Mouse (Mus musculus) intestine, embryonic 15.5 days (tissue): ENCODE results near the gene Ankfn1. TPM values are rescaled to one million over a fixed set of nuclear protein-coding genes. Genes with fewer than 3 reads are reported as not detected.

ENCODE experiments used
- ATAC-seq: fragments of 200-750 bp; cut with Nextera tagmentation; 2 replicates; pipeline ENCODE4 v1.8.0; 2017; ENCODE audit warnings: moderate TSS enrichment, moderate library complexity
- H3K27ac ChIP-seq: fragments of 300-500 bp; sonication (generic); 2 replicates; pipeline ENCODE4 v1.5.1; 2015; ENCODE audit warnings: mild to moderate bottlenecking, inconsistent platforms
- H3K27me3 ChIP-seq: fragments of 300-500 bp; sonication (generic); replicated peaks from 2 replicates; pipeline ENCODE4 v1.6.1; 2015; ENCODE audit warnings: inconsistent platforms
- H3K36me3 ChIP-seq: fragments of 300-500 bp; sonication (generic); 2 replicates; pipeline ENCODE4 v1.6.1; 2015; ENCODE audit warnings: inconsistent platforms
- H3K4me1 ChIP-seq: fragments of 300-500 bp; sonication (generic); replicated peaks from 2 replicates; pipeline ENCODE4 v1.6.1; 2015; ENCODE audit warnings: inconsistent platforms
- H3K4me2 ChIP-seq: fragments of 300-500 bp; sonication (generic); replicated peaks from 2 replicates; pipeline ENCODE4 v1.6.1; 2015; ENCODE audit warnings: mild to moderate bottlenecking, inconsistent platforms
- H3K4me3 ChIP-seq: fragments of 300-500 bp; sonication (generic); replicated peaks from 2 replicates; pipeline ENCODE4 v1.5.1; 2015; ENCODE audit warnings: inconsistent platforms
- H3K9ac ChIP-seq: fragments of 300-500 bp; sonication (generic); 2 replicates; pipeline ENCODE4 v1.6.1; 2015; ENCODE audit warnings: inconsistent platforms
- H3K9me3 ChIP-seq: fragments of 300-500 bp; sonication (generic); 2 replicates; pipeline ENCODE4 v1.6.1; 2016; ENCODE audit warnings: inconsistent platforms
- WGBS: fragments of 180-500 bp; shearing (Covaris S2); methylation state at CpG from one replicate; pipeline ENCODE4 v1.1.7; 2015; 5-methylcytosine and 5-hydroxymethylcytosine counted together
- polyA plus RNA-seq: library from polyadenylated mRNA; unstranded; fragments of >200 nt; fragmentation: Nextera tagmentation; extraction: Ambion mirVana; gene quantifications from 2 replicates; pipeline ENCODE4 v1.2.1, GENCODE M21; 2015

Ankfn1 gene
- polyA plus RNA-seq, 1 experiment from 2014 or later = 0.11 TPM

DNA sequence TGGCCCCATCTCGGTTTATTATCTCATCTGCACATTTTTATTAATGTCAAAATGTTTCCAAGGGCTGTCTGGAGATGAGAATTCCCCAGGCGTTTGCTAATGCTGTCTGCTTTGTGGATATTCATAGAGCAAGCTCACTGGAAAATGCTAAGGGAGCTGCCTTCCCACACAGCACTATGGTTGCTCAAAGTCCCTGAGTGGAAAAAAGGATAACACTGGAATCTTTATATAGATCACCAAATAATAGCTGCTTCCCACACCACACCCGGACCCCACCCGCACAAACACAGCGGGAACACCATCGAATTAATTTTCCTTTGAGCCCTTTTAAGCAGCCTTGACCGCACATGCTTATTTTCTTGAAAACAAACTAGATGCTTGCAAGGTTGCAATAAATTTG, 169.4 kb downstream of the Ankfn1 start:
- no peak overlapping the region for H3K27ac ChIP-seq
- H3K36me3 ChIP-seq = no peaks in the 10 kb centered on the region
- WGBS = 62% methylated on average over 7 of the region's 7 CpGs
- no peak overlapping the region for H3K4me3 ChIP-seq
- ATAC-seq = no peak
- no peak overlapping the region for H3K4me2 ChIP-seq
- no peaks in the 10 kb centered on the region for H3K9me3 ChIP-seq
- H3K27me3 ChIP-seq = no peaks in the 10 kb centered on the region
- no peak overlapping the region for H3K9ac ChIP-seq
- H3K4me1 ChIP-seq = no peaks in the 10 kb centered on the region

DNA sequence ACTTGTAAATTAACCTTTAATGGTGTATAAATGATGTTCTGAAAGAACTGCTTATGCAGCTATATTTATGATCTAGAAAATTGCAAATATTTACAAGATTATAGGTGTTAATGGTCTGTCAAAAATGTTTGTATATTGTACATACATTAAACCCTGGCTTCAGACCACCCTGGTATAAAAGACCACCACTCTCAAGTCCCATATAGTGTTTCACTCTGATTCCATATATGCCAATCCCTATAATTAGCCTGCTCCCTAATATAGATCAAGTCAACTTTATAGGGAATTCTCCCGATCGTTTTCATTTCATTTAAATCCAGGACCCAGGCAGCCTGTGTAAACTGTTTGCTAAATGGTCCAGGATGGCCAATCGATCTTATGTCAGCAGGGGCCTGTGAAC, 170.2 kb downstream of the Ankfn1 start:
- Histone ChIP-seq H3K9me3 (no peaks in the 10 kb centered on the region), H3K36me3 (no peaks in the 10 kb centered on the region), H3K4me2 (no peak overlapping the region), H3K9ac (no peak overlapping the region), H3K27me3 (no peaks in the 10 kb centered on the region), H3K27ac (no peak overlapping the region), H3K4me3 (no peak overlapping the region), H3K4me1 (no peaks in the 10 kb centered on the region)
- WGBS = 42% methylated on average over 3 of the region's 3 CpGs
- no peak for ATAC-seq

DNA sequence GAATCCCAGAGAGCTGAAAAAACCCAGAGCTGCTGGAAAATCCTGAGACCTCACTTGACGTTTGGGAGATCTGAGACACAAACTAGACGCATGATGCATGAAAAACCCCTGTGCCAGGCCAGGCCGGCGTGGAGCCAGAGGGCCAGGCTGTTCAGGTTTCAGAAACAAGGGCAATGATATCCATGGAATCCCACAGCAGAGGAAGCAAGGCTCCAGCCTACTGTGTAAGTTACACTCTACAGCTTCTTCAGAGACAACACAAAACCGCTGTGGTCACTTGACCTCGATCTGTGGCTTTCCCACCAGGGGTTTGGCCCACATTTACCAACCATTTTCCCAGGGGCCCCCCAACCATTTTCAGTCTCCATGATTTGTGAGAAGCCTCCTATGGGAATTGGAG, 171.1 kb downstream of the Ankfn1 start:
- Histone ChIP-seq H3K27me3 (no peaks in the 10 kb centered on the region), H3K36me3 (no peaks in the 10 kb centered on the region), H3K9ac (no peak overlapping the region), H3K4me3 (no peak overlapping the region), H3K9me3 (no peaks in the 10 kb centered on the region), H3K4me1 (no peaks in the 10 kb centered on the region), H3K4me2 (no peak overlapping the region), H3K27ac (no peak overlapping the region)
- 63% methylated on average over 6 of the region's 6 CpGs for WGBS
- no peak for ATAC-seq

DNA sequence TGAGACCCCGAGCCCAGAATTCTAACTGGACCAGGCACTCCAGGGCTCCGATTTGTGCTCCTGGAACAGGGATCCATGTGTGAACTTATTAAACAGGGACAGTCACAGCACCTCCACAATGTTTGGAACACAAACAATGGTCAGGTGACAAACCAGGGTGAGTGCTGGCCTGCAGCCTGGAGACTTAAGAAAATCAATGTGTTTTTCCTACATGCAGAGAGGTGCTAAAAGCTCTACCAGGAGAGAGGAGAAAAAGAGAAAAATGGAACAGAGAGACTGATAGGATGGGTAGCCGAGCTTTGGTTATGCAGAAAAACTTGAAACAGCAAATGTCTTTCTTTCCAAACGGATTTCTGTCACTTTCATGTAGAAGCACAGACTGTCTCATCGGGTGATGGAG, 174.5 kb downstream of the Ankfn1 start:
- H3K4me3 ChIP-seq = no peak overlapping the region
- no peaks in the 10 kb centered on the region for H3K36me3 ChIP-seq
- H3K9ac ChIP-seq = no peak overlapping the region
- H3K27me3 ChIP-seq = no peaks in the 10 kb centered on the region
- H3K9me3 ChIP-seq = no peaks in the 10 kb centered on the region
- H3K4me1 ChIP-seq = no peaks in the 10 kb centered on the region
- no peak for ATAC-seq
- 78% methylated on average over 5 of the region's 5 CpGs for WGBS
- H3K27ac ChIP-seq = no peak overlapping the region
- H3K4me2 ChIP-seq = no peak overlapping the region

DNA sequence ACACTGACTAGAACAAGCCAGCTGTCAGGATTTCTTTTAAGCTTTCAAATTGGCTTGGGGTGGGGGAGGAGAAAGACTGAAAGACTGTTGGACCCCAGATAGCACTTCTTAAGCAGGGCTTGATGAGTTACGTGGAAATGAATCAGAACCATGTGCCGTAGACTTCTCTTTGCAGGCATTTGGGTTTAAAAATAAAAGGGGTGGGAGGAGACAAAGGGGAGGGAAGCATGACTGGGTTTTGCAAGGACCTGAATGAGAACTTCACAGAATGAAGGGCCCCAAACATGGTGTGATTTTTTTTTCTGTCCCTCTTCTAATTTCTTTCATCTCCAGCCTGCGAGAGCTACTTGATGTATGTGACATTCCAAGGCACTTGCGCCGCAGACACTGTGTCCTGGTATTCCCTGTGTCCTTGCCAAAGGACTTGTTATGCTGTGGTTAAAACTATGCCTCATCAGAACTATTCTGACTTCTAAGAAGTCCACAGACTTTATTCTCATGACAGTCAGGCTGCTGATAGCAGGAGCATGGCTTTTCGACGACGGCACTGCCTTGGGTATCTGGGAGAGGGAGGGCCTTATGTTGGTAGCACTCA, 176.4 kb downstream of the Ankfn1 start:
- no peaks in the 10 kb centered on the region for H3K36me3 ChIP-seq
- H3K9me3 ChIP-seq = no peaks in the 10 kb centered on the region
- H3K4me2 ChIP-seq = no peak overlapping the region
- H3K27me3 ChIP-seq = no peaks in the 10 kb centered on the region
- 87% methylated on average over 8 of the region's 8 CpGs for WGBS
- H3K27ac ChIP-seq = no peak overlapping the region
- no peak overlapping the region for H3K4me3 ChIP-seq
- H3K9ac ChIP-seq = no peak overlapping the region
- H3K4me1 ChIP-seq = no peaks in the 10 kb centered on the region
- ATAC-seq = no peak

DNA sequence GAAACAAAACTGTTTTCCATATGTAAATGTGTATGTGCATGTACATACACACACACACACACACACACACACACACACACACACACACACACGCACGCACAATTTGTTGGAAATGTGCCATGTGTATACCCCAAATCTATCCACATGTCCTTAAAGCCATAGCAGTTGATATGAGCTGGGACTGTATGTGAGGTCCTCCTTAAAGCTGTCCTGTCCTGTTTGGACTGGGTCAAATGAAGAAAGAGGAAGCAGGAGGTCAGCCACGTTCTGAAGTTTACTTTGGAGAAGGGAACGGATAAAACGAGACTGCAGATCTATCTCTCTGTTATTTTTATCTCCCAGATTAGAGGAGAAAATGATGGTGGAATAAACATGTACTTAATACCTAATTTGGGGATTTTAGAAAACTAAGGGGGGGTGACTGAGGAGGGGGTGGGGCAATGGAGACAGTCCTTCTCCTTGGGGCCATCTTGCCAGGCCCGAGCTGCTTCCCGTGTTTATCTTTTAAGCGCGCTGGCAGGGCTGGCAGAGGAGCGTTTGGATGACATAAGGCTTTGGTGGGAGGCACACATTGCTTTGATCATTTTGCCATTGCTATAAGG, 187.1 kb downstream of the Ankfn1 start:
- H3K9ac ChIP-seq = no peak overlapping the region
- H3K27me3 ChIP-seq = no peaks in the 10 kb centered on the region
- H3K4me1 ChIP-seq = no peaks in the 10 kb centered on the region
- no peak overlapping the region for H3K27ac ChIP-seq
- ATAC-seq = no peak
- no peak overlapping the region for H3K4me2 ChIP-seq
- WGBS = 54% methylated on average over 10 of the region's 10 CpGs
- no peaks in the 10 kb centered on the region for H3K36me3 ChIP-seq
- H3K4me3 ChIP-seq = no peak overlapping the region
- H3K9me3 ChIP-seq = no peaks in the 10 kb centered on the region

DNA sequence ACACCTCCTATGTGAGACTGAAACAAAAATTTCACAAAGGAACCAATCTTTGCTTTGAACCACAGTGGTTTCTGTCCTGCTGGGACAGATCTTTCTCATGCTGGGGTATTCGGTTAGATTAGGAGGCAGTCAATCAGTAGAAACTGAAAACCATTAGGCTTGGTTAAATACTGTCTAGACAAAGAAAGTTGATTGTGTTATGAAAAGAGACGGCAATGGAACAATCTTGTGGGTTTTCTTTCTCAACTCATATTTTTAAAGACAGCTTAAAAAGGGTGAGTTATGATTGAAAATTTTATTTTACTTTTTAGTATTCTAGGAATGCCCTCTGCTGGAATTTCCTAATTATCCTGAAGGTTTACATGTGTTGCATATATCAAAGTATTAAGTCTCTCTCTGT, 191.1 kb downstream of the Ankfn1 start:
- ATAC-seq = no peak
- Histone ChIP-seq H3K4me1 (no peaks in the 10 kb centered on the region), H3K4me3 (no peak overlapping the region), H3K27ac (no peak overlapping the region), H3K36me3 (no peaks in the 10 kb centered on the region), H3K9me3 (no peaks in the 10 kb centered on the region), H3K9ac (no peak overlapping the region), H3K27me3 (no peaks in the 10 kb centered on the region), H3K4me2 (no peak overlapping the region)
- 73% methylated on average over 2 of the region's 2 CpGs for WGBS

DNA sequence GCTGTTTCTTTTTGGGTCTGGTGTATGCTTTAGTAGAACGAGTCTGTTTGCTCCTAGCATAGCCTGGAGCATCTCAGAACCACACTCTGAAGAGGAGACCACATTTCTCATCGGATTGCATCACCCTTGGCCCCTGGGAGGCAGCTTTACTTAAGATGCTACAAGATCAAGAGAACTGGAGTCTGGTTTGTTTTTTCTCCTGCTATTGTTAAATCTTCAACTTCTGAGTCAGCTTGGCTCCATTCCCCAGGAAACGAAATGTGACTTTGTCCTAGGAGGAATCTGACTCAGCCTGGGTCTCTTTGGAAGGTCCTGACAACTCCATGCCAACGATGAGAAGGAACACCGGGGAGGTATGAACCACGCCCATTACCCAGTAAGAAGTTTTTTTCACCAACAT, 197.6 kb downstream of the Ankfn1 start:
- no peak overlapping the region for H3K9ac ChIP-seq
- no peaks in the 10 kb centered on the region for H3K4me1 ChIP-seq

DNA sequence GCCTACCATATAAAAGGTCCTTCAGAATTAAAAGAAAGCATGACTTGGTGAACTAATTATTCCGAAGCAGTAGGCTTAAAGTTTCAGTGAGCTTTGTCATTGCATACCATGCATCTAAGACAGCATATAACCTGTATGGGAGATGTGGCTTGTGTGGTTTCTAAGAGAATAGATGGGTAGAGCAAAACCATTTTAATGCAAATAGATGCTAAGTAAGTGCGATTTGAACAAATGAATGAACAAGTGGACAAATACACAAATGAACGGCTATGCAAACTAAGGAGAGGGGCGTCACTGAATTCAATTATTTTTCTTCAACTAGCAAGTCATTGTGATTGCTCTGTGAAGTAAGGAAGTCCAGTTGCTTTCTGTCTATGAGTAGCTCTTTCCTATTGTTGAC, 198.3 kb downstream of the Ankfn1 start:
- Histone ChIP-seq H3K27ac (no peak overlapping the region), H3K9me3 (no peaks in the 10 kb centered on the region), H3K27me3 (no peaks in the 10 kb centered on the region), H3K9ac (no peak overlapping the region), H3K4me2 (no peak overlapping the region), H3K36me3 (no peaks in the 10 kb centered on the region), H3K4me3 (no peak overlapping the region), H3K4me1 (no peaks in the 10 kb centered on the region)
- 93% methylated on average over 4 of the region's 4 CpGs for WGBS
- no peak for ATAC-seq

More for the DNA sequence above, 197.6 kb downstream of the Ankfn1 start:
- no peak overlapping the region for H3K4me3 ChIP-seq
- H3K27me3 ChIP-seq = no peaks in the 10 kb centered on the region
- ATAC-seq = no peak
- H3K9me3 ChIP-seq = no peaks in the 10 kb centered on the region
- no peak overlapping the region for H3K4me2 ChIP-seq
- 69% methylated on average over 6 of the region's 6 CpGs for WGBS
- H3K36me3 ChIP-seq = no peaks in the 10 kb centered on the region
- H3K27ac ChIP-seq = no peak overlapping the region

DNA sequence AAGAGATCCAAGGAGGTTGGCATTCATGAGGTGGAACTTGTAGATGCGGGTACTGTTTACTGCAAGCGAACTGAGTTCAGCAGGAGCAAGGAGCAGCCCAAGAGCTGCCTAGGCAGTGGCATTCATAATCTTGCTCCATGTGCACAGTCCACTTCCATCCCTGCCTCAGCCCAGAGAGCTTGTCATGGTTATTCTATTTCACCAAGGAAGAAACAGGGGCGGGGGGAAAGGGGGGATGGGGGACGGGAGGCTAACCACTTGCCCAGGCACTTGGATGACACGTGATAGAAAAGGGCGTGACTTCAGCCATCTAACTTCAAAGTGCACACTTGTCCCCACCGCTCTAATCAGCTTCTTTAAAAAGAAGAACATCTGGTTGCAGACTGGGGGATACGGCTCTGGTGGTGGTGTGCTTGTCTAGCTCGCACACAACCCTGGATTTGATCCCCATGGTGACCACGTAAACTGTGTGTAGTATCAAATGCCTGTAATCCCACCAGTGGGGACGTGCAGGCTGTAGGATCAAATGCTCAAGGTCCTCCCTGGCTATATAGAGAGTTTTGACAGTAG, 203.1 kb downstream of the Ankfn1 start:
- 64% methylated on average over 11 of the region's 11 CpGs for WGBS
- Histone ChIP-seq H3K36me3 (no peaks in the 10 kb centered on the region), H3K4me1 (no peaks in the 10 kb centered on the region), H3K27me3 (no peaks in the 10 kb centered on the region), H3K9ac (no peak overlapping the region), H3K4me2 (no peak overlapping the region), H3K4me3 (no peak overlapping the region), H3K9me3 (no peaks in the 10 kb centered on the region), H3K27ac (no peak overlapping the region)
- no peak for ATAC-seq

DNA sequence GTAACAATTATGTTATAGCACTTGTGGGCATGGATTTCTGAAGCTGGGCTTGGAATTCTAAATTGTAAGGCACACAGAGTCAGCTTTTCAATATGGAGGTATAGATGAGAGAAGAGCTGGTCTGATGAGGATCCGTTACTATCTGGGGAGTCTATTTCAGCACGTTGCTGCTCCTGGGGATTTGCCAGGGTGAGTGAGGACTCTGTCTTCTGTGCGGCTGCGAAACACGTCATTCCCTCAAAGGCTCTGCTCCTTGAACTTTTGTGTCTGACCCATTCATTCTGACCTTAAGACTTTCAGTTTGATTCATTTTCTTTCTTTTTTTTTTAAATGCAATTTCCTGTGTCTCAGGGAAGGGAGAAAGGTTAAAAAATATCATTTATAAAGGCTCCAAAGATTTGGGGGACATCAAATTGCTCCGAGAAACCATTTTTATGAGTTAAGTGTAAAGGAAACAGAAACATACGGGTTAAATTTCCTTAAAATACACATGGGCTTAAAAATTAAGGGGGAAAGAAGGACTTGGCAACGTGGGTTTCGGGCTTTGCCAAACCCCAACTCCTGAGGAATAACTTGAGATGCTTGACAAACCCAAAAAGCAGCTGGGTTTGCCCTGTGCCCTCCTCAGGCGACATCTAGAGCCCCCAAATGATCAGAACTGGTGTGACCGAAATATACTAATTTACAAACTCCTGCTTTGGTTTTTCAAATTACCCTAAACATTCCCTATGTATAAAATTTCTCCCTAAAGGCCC, 207.9 kb downstream of the Ankfn1 start:
- Histone ChIP-seq H3K4me3 (no peak overlapping the region), H3K27me3 (no peaks in the 10 kb centered on the region), H3K4me2 (no peak overlapping the region), H3K27ac (no peak overlapping the region), H3K9me3 (no peaks in the 10 kb centered on the region), H3K36me3 (no peaks in the 10 kb centered on the region), H3K9ac (no peak overlapping the region), H3K4me1 (no peaks in the 10 kb centered on the region)
- WGBS = 74% methylated on average over 11 of the region's 11 CpGs
- ATAC-seq = no peak

DNA sequence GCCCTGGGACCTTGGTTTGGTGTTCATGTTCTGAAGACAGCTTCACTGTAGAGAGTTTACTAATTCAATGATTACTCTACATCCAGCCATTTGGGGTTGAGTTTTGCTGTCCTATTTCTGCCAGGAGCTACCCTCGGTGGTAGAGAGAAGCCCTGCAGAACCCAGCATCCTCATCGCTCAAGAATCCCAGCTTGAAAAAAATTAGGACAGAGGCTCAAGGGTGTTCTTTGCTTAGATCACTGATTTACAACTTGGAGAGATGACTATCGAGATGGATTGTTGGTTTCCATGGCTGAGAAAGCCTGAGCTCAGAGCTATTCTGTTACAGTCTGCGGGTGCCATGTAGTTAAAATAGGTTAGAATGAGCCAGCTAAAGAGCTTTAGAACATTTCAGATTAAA, 209.2 kb downstream of the Ankfn1 start:
- H3K36me3 ChIP-seq = no peaks in the 10 kb centered on the region
- no peaks in the 10 kb centered on the region for H3K4me1 ChIP-seq
- H3K9ac ChIP-seq = no peak overlapping the region
- H3K4me3 ChIP-seq = no peak overlapping the region
- H3K4me2 ChIP-seq = no peak overlapping the region
- H3K27ac ChIP-seq = no peak overlapping the region
- H3K27me3 ChIP-seq = no peaks in the 10 kb centered on the region
- 80% methylated on average over 4 of the region's 4 CpGs for WGBS
- no peaks in the 10 kb centered on the region for H3K9me3 ChIP-seq
- no peak for ATAC-seq
